Mouse (Mus musculus) testis, adult 2 months (tissue): ENCODE data around the gene Plekhg4.

Experiments used
- CTCF ChIP-seq: fragments of 200-500 bp; IDR thresholded peaks from 2 replicates; pipeline ENCODE4 v1.5.1; 2012; ENCODE audit warnings: low read depth, mild to moderate bottlenecking, inconsistent platforms, low read length, moderate library complexity; ENCODE audit not compliant: control insufficient read depth, insufficient read depth, insufficient replicate concordance
- POLR2A ChIP-seq: fragments of 200-500 bp; IDR thresholded peaks from 2 replicates; pipeline ENCODE4 v1.6.1; 2012; ENCODE audit warnings: low read depth, mild to moderate bottlenecking, inconsistent platforms, low read length, moderate library complexity; ENCODE audit not compliant: control insufficient read depth

- TF ChIP-seq POLR2A (no peak), CTCF (no peak)
These were observed 34.1 kb upstream of the Plekhg4 start for GRCm38 (mm10) chr8:105338992-105339391.
